Mouse (Mus musculus) megakaryocyte, embryonic 14.5 days (primary cell): ENCODE measurements at regions not wholly inside any gene's neighbourhood (a gene's known extent, or its start where the extent isn't known, plus 50 kb on each side); places are given as distances from the start of the nearest gene placed in this dataset.

ENCODE experiments used
- H3K27me3 ChIP-seq: replicated peaks from 2 replicates; pipeline ENCODE3; 2012; ENCODE audit warnings: inconsistent platforms
- H3K36me3 ChIP-seq: replicated peaks from 2 replicates; pipeline ENCODE3; 2012; ENCODE audit warnings: low read length, inconsistent platforms, mixed read lengths
- H3K4me1 ChIP-seq: 2 replicates; pipeline ENCODE4 v1.6.1; 2012; ENCODE audit warnings: inconsistent platforms
- H3K4me3 ChIP-seq: replicated peaks from 2 replicates; pipeline ENCODE3; 2012; ENCODE audit warnings: moderate library complexity, mild to moderate bottlenecking, inconsistent platforms
- H3K9me3 ChIP-seq: 2 replicates; pipeline ENCODE4 v1.6.1; 2012; ENCODE audit warnings: inconsistent platforms
- FLI1 ChIP-seq: IDR thresholded peaks from 2 replicates; pipeline ENCODE4 v1.6.1; 2012; ENCODE audit warnings: low read length, inconsistent platforms, mixed read lengths
- GATA1 ChIP-seq: IDR thresholded peaks from 3 replicates; pipeline ENCODE4 v1.6.1; 2012; ENCODE audit warnings: mixed read lengths, low read length, inconsistent platforms, borderline replicate concordance

GRCm38 (mm10) chr13:114735066-114735465, 83.0 kb upstream of the Mocs2 start:
- TF ChIP-seq GATA1 = no peak
- no peak for TF ChIP-seq FLI1
- Histone ChIP-seq H3K4me1 (no peaks in the 10 kb centered on the region), H3K4me3 (no peak overlapping the region)

DNA sequence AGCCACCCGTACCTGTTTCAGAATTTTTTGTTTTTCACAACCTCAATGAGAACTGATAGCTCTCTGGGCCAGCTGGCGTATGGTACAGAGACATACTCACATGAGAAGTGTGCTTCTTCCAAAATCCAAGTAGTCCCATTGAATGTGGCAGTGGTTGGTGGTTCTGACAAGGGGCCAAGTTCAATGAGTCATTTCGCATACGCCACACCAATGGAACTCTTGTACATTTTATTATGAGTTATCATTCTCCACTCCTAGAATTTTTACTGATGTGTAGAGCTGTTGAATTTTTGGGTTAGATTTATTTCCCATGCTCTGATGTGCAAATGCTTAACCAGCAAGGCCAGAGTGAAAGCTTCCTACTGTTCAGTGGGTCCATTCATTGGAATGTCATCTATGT, 82.0 kb upstream of the Mocs2 start:
- Histone ChIP-seq H3K27me3 (no peaks in the 10 kb centered on the region), H3K36me3 (no peaks in the 10 kb centered on the region), H3K4me1 (no peaks in the 10 kb centered on the region), H3K9me3 (0 out of 2 replicates have a peak, but pooled peaks cover 7% of the 10 kb centered on the region), H3K4me3 (no peak overlapping the region)
- TF ChIP-seq GATA1 = no peak
- TF ChIP-seq FLI1 = no peak

More at GRCm38 (mm10) chr13:114735066-114735465, 83.0 kb upstream of the Mocs2 start:
- Histone ChIP-seq H3K36me3 (no peaks in the 10 kb centered on the region), H3K9me3 (0 out of 2 replicates have a peak, but pooled peaks cover 7% of the 10 kb centered on the region), H3K27me3 (no peaks in the 10 kb centered on the region)

DNA sequence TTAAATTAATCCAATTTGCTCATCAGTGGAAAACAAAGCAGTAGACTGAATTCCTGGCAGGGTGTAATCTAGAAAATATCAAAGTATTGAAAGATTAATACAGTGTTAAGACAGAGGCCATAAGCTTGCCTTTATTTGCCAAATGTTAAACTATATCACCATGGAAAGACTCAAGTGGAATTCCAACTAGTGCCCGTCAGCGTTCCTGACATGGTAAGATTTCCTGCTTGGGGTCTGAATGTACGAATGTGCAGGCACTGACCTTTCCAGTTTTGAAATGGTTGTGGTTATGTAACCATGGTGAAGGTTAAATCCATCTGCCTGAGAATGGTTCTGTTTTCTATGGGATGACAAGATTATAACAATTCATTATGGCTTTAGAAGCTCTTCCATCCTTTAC, 75.5 kb upstream of the Mocs2 start:
- Histone ChIP-seq H3K9me3 (no peaks in the 10 kb centered on the region), H3K4me3 (no peak overlapping the region), H3K4me1 (no peaks in the 10 kb centered on the region), H3K36me3 (no peaks in the 10 kb centered on the region), H3K27me3 (no peaks in the 10 kb centered on the region)
- no peak for TF ChIP-seq GATA1
- no peak for TF ChIP-seq FLI1

- H3K4me3 ChIP-seq = no peak overlapping the region
- no peaks in the 10 kb centered on the region for H3K4me1 ChIP-seq
- H3K36me3 ChIP-seq = no peaks in the 10 kb centered on the region
- TF ChIP-seq FLI1 (no peak), GATA1 (no peak)
- no peaks in the 10 kb centered on the region for H3K9me3 ChIP-seq
- no peaks in the 10 kb centered on the region for H3K27me3 ChIP-seq
Observed at GRCm38 (mm10) chr13:114745814-114746213, 72.2 kb upstream of the Mocs2 start.

DNA sequence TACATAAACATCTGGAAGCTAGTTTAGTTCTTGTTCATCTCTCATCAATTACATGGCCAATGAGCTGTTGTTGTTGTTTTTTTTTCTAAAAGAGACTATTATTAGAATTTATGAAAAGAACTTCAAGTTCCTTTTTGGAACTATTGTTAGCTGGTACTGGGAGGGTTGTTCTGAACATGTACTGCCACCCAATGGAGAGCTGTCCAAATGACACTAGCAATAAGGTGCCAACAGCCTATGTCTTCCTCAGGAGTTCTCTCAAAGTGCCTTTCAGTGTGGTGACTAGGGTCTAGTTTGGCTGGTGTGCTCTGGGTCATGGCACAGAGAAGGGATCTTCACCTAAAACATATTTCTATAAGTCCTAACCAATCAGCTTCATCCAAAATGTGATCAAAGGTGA, 60.6 kb upstream of the Mocs2 start:
- Histone ChIP-seq H3K9me3 (no peaks in the 10 kb centered on the region), H3K36me3 (no peaks in the 10 kb centered on the region), H3K27me3 (no peaks in the 10 kb centered on the region), H3K4me3 (no peak overlapping the region), H3K4me1 (no peaks in the 10 kb centered on the region)
- TF ChIP-seq FLI1 (no peak), GATA1 (no peak)

DNA sequence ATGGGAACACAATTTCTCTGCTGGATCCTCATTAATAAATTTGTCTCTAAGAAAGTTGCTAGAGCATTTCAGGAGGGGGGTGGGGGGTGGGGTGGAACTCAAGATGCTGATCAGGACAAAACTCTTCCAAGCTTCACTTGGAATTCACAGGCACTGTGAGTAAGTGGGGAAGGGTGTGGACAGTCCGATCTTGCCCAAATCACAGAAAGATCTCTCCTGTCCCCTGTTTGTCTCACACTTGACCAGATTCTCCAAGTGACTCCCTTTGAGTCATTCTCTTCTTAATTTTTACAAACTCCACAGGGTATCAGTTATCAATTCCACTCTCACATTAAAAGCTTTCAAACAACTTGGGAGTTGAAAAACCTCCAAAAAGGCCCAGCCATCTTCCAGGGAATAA, 58.1 kb upstream of the Mocs2 start:
- no peaks in the 10 kb centered on the region for H3K27me3 ChIP-seq
- no peak for TF ChIP-seq FLI1
- no peak for TF ChIP-seq GATA1
- H3K4me3 ChIP-seq = no peak overlapping the region
- no peaks in the 10 kb centered on the region for H3K9me3 ChIP-seq
- no peaks in the 10 kb centered on the region for H3K4me1 ChIP-seq
- H3K36me3 ChIP-seq = no peaks in the 10 kb centered on the region

DNA sequence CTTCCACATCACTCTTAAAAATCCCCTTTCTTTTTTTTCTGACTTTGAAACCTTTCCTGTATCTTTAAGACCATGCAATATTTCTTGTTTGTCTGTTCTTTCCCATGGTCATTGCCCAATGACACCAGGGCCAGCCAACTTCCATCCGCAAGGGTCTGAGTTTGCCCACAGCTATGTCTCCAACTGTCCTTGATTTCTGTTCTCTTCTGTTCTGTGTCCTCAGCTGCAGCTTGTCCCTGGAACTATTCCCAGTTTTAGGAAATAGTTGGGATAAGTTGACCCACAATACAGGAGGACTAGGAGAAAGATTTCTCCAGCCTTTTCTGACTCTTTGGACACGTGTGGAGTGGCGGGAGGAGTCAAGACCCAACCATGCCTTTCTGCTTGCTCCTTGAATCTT, 57.1 kb upstream of the Mocs2 start:
- TF ChIP-seq GATA1 (no peak), FLI1 (no peak)
- no peaks in the 10 kb centered on the region for H3K4me1 ChIP-seq
- H3K9me3 ChIP-seq = no peaks in the 10 kb centered on the region
- H3K36me3 ChIP-seq = no peaks in the 10 kb centered on the region
- no peak overlapping the region for H3K4me3 ChIP-seq
- no peaks in the 10 kb centered on the region for H3K27me3 ChIP-seq
